Mouse (Mus musculus) CH12.LX (cell line): ENCODE results near the gene Ttc7b.

ENCODE experiments used
- CTCF ChIP-seq, 2 experiments: IDR thresholded peaks in 1 of 2; conservative IDR thresholded peaks in 1 of 2; 2 replicates each; pipeline ENCODE4 v1.5.1; 2011 to 2012; ENCODE audit warnings: low read depth in 2 of 2, low read length in 2 of 2, improper control_type of control experiment in 1 of 2, inconsistent platforms in 1 of 2, mild to moderate bottlenecking in 1 of 2, moderate library complexity in 1 of 2
- EP300 ChIP-seq: IDR thresholded peaks from 2 replicates; pipeline ENCODE4 v1.6.1; 2011; ENCODE audit warnings: low read length, improper control_type of control experiment
- MAX ChIP-seq: IDR thresholded peaks from 2 replicates; pipeline ENCODE4 v1.6.1; 2011; ENCODE audit warnings: low read length, improper control_type of control experiment
- MEF2A ChIP-seq: IDR thresholded peaks from 2 replicates; pipeline ENCODE4 v1.6.1; 2014; ENCODE audit warnings: low read depth, mild to moderate bottlenecking, inconsistent platforms, low read length, improper control_type of control experiment, borderline replicate concordance
- MYC ChIP-seq: IDR thresholded peaks from 2 replicates; pipeline ENCODE4 v1.6.1; 2011; ENCODE audit warnings: low read depth, mild to moderate bottlenecking, improper control_type of control experiment, low read length
- PAX5 ChIP-seq: IDR thresholded peaks from 2 replicates; pipeline ENCODE4 v1.6.1; 2012; ENCODE audit warnings: low read length, inconsistent platforms, mixed read lengths
- POLR2A ChIP-seq: IDR thresholded peaks from 2 replicates; pipeline ENCODE4 v1.6.1; 2011; ENCODE audit warnings: low read depth, mild to moderate bottlenecking, improper control_type of control experiment, low read length
- TCF12 ChIP-seq: IDR thresholded peaks from 2 replicates; pipeline ENCODE4 v1.6.1; 2014; ENCODE audit warnings: low read depth, mild to moderate bottlenecking, inconsistent platforms, low read length, improper control_type of control experiment
- USF2 ChIP-seq: conservative IDR thresholded peaks from 2 replicates; pipeline ENCODE4 v1.6.1; 2011; ENCODE audit warnings: low read depth, low read length, improper control_type of control experiment
- ZMIZ1 ChIP-seq: IDR thresholded peaks from 2 replicates; pipeline ENCODE4 v1.6.1; 2012; ENCODE audit warnings: low read depth, mild to moderate bottlenecking, inconsistent platforms, low read length, improper control_type of control experiment

DNA sequence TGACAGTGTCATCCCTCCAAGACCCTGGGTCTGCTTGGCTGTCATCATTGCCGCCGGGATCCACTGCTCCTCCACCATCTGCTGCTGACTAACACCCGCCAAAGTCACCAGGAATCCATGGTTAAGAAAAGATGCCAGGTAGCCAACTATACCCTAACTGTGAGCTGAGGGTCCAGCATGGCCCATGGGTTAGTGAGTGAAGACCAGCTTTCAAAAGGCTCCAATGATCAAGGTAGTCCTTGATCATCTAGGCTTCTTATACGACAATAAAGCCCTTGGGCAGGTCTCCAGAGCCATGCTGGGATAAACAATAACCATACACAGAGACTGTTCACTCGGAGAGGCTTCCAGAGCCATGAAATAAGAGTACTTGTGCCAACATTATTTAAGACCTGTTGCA, 22.6 kb downstream of the Ttc7b start:
- TF ChIP-seq CTCF (conservative IDR thresholded peaks at IDR 0.05 in 1 of 2, IDR thresholded peaks at IDR 0.05 in 1 of 2; ENCODE audit: low read depth in 2 of 2, low read length in 2 of 2) (no peak), POLR2A (no peak), MAX (no peak), ZMIZ1 (no peak), PAX5 (no peak), TCF12 (no peak), MYC (no peak), MEF2A (no peak), USF2 (no peak), EP300 (no peak)
